Mouse (Mus musculus): ENCODE data around the gene Snrnp40. TPM values are rescaled to one million over a fixed set of nuclear protein-coding genes. Genes with fewer than 3 reads are reported as not detected.

Snrnp40 gene
- total RNA-seq (2021), result 10 to 100 TPM; 27.2 to 29.5 TPM
- long read RNA-seq, experiment 1, transcript Snrnp40-201 (10 exons, 1,584 nt), result major isoform, 51 of 54 reads
- long read RNA-seq, experiment 1, partial matches to known transcripts, result 2 of 54 reads
- long read RNA-seq, experiment 1, other reads (novel, unspliced or antisense), result 1 of 54 reads
- long read RNA-seq, experiment 2, transcript Snrnp40-201 (10 exons, 1,584 nt), result major isoform, 63 of 64 reads
- long read RNA-seq, experiment 2, partial matches to known transcripts, result 1 of 64 reads
- long read RNA-seq, experiment 2, other reads (novel, unspliced or antisense), result 0 of 64 reads

DNA sequence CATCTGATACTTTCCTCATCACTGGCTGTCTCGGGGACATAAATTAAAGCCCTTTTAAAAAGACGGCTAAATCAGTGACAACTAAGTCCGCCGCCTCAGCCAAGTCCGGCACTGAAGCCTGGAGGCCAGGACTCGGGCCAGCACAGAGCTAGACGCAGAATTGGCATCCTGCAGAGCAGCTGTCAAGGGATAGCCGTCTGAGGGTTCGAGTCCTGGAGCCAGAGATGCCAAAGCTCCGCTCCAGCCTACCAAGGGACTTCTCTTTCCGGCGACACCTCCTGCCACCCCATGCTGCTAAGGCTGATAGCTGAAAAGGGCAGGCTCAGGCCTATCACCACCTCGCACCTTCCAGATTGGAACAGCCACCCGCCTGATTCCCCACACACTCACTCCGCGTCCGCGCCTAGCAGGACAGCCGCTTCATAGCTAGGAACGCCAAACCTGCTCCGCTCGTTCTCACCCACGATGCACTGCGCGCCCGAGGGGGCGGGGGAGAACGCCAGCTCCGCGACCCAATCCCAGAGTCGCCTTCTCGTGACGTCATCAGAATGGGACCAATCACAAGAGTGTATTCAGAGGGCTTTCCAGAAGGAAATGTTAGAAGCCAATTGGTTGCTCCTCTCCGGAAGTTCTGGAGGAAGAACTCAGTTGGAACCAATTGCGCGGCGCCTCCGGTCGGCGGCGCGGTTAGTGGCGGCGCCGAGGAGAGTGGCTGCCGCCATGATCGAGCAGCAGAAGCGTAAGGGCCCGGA is at the start of gene Snrnp40, which contains the start of gene Zcchc17:
Gene Snrnp40, plus strand, starts transcription at position 647 of the 752 bp plus-strand sequence.
Gene Zcchc17, minus strand, starts transcription at position 458 of the 752 bp plus-strand sequence.
- peak; percentile 98 for DNase-seq

- DNase-seq, result no peak
Observed at GRCm38 (mm10) chr4:130312526-130312925, 47.4 kb upstream of the Snrnp40 start.

DNA sequence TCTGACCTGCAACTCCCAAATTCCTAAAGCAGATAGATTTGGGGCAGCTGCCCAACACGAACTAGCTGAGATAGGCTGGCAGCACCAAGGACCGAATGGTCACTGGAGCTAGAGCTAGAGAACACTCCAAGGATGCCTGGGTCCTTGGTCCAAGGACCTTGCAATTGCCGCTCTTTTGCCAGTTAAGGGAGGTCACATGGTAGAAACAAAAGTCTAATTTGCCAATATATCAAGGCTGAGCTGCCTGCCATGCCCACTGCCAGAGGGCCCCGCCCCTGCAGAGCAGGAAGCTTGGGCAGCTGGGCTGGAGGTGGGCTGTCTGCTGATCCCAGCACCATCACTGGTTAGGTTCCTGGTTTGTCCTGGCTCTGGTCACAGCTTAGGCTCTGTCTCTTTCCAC is 46.4 kb upstream of the Snrnp40 start:
- no peak for DNase-seq

DNA sequence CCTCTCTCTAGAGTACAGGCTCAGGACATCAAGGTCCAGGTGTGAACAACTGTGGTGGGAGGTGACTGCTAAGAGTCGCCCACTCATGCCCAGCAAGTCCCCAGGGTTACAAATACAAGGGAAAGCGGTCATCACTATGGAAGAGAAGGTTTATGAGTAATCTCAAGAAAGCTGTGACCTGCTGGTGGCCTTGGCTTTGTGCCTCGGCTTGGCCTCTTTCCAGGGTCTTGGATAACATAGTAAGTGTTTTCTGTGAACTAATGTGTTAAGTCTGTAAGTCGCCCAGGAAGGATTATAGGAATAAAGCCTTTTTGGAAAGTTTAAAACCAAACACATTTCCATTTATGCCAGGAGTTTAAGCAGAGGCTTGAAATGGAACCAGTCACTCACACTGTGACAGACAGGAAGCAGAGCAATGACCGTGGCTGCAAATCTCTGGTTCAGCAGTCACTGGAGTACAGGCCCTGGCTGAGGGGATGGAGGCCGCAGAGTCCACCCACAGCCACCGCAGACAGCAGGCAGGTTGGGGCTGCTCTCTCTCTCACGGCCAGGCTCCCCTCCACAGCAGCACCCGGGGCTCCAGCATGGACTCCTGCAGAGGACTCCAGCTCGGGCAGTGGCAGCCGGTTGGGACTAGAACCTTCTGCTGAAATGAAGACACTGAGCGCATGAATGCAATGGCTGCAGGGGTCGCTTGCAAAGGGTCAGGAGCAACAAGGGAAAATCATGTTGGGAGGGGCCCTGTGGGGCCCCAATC is 44.0 kb upstream of the Snrnp40 start:
- peak; percentile 53 for DNase-seq

DNA sequence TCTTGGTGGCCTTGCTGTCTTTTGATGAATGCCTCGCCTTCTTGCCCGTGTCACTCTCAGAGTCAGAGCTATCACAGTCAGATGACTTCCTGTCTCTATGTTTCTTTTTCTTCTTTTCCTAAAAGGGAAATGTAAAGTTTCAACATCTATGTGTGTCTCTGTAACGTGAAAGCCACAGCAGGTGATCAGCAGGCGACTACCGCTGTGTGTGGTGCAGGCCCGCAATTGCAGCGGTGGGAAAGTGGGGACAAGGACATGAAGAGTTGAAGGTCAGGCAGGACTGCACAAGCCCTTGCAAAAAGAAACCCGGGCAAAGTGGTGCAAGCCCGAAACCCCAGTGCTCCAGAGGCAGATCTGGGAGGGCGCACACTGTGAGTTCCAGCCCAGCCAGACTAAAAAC is 43.2 kb upstream of the Snrnp40 start:
- no peak for DNase-seq

- DNase-seq, result no peak
Observed at GRCm38 (mm10) chr4:130318122-130318521, 41.8 kb upstream of the Snrnp40 start.

DNA sequence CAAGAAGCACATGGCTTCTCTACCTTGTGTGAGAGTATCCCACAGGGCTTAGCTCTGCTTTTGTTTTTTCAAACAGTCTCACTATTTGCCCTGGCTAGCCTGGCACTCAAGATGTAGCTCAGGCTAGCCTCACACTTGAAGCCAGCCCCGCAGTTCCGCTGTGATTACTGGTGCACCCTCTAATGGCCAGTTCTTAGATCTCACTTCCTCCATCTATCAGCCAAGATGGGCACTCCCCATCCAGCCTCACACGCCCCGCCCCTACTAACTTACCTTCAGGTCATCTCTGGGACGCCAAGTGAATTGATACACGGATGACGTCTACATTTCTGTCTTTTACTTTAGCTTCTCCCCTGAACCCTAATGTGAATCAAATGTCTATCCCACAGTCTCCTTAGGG is 40.4 kb upstream of the Snrnp40 start:
- DNase-seq, result no peak

DNA sequence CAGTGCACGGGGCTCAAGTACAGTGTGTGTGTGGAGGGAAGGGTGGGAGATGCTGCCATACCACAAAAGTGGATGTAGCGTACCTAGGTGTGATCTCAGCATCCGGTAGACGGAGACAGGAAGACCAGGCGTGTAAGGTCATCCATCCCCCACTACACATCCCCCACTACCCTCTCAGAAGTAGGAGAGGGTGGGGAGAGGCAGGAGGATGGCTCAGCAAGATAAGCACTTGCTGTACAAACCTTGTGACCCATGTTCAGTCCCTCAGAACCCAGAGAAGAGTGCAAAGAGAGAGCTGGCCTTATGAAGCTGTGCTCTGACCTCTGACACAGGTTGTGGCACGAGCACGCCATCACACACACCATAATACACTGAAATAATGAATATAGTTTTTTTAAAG is 38.3 kb upstream of the Snrnp40 start:
- DNase-seq, result no peak

DNA sequence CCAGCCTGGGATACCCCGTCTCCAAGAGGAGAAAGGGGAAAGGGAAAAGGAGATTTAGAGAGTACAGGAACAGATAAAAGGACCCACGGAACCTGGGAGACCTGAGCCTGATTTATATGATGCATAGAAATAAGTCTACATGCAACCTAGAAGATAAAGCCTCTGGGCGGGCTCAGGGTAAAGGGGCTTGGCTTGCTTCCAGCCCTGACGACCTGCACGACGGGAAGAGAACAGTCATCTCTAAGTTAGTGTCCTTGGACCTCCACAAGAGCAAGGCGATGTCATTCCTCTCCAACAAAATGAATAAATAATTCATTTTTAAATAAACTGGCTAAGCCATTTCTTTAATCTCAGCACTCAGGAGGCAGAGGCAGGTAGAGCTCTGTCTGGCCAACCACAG is 37.4 kb upstream of the Snrnp40 start:
- no peak for DNase-seq

GRCm38 (mm10) chr4:130323165-130323564 is 36.8 kb upstream of the Snrnp40 start:
- DNase-seq, result no peak

DNA sequence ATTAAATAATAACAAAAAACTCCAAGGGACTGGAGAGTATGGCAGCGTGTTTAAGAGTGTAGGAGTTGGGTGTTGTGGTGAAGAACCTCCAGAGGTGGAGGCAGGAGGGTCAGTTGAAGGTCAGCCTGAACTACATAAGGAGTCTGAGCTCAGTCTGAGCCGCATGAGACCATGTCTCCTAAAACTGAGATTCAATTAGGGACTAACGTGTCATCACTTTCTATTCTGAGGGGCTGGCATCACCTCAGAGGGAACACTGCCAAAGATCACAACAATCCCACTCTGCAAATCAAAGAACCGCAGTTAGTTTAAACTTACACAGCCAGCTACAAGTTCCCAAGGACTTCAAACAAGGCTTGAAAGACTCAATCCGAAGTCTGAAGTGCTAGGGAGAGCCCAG is 36.3 kb upstream of the Snrnp40 start:
- no peak for DNase-seq

DNA sequence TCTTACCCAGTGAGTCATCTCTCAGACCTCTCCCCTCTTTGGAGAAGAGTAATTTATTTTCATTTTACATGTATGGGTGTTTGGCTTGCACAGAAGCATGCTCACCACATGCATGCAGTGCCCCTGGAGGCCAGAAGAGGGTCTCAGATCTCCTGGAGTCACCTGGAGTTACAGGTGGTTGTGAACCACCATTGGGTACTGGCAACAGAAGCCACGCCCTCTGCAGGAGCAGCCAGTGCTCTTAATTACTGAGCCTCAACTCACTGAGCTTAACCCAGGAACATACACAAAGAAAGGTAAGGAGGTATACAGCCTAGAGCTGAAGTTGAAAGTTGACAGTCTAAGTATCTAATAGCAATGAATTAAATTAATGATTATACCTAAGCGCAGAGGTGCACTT is 34.5 kb upstream of the Snrnp40 start:
- DNase-seq, result no peak

GRCm38 (mm10) chr4:130327366-130327765 is 32.6 kb upstream of the Snrnp40 start:
- no peak for DNase-seq

- DNase-seq, result no peak
Observed at GRCm38 (mm10) chr4:130335867-130336266, 24.1 kb upstream of the Snrnp40 start.

DNA sequence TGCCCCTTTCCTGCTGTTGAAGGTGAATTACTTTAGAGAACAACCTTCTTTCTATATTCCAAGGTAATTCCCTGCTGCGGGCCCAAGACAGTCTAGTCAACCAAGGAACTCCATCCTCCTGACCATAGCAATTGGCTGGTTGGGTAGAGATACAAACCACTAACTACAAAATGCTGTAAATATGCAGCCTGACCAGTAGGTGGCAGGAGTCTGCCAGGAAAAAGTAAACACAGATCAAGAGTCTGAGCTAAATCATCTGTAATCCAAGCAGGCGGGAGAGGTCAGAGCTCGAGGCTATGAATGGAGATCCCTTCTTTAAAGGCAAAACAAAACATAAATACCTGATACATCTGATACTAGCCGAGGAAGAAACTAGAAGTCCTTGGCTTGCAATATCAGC is 18.2 kb upstream of the Snrnp40 start:
- peak; percentile 38 for DNase-seq

- DNase-seq, result no peak
Observed at GRCm38 (mm10) chr4:130349666-130350065, 10.3 kb upstream of the Snrnp40 start.

DNA sequence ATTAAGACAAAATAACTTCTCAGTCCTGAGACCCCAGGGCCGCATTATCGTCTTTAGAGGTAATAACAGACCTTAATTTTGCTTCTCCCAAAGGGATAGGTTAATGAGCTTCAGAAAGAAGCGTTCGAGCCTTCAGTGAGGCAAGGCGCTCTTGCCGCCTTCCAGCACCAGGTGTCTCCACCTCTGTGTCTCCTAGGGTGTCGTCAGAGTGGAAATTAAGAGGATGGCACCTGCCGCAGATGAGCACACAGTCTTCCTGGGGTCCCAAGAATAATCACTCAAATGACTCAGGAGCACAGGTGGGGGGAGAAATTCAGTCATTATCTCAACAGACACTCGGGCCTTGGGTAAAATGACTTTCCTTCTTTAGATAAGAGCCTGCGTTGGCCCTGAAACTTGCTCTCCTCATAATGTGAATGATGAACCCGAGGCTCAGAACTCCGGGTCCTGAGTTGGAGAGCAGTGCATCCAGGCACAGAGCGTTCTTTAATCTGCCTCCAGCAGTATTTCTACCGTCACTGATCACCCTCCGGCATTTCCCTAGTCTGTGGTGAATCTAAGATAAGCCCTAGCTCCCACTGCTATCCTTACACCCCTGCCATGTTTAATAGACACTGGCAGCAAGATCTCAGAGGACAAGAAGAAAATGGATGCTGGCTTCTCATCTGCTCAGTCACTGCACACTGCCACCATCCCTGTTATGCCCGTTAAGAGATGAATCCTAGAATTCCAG is 9.1 kb upstream of the Snrnp40 start:
- DNase-seq, result no peak

GRCm38 (mm10) chr4:130352588-130352987 is 7.3 kb upstream of the Snrnp40 start:
- no peak for DNase-seq

- DNase-seq, result no peak
Observed at GRCm38 (mm10) chr4:130357946-130358345, 2.0 kb upstream of the Snrnp40 start.

GRCm38 (mm10) chr4:130360238-130360590 is 282 bp downstream of the Snrnp40 start:
- no peak for DNase-seq

DNA sequence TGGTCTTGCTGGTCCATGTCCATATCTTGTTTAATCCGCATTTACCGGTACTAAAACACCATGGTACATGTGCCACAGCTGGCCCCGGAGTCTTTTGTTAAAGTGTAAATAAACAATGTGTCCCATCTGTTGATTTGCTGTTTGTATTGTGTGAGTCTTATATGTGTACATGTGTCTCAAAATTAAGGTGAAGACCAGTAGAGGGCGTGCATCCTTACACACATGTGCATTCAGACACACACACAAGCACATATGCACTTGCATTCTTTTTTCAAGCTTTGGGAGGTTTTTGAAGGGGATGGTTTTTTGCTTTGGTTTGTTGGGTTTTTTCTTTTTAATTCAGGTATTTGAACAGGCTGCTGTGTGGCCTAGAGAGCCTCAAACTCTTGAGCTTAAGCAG is 16.7 kb downstream of the Snrnp40 start:
- DNase-seq, result no peak

- no peak for DNase-seq
Observed at GRCm38 (mm10) chr4:130377500-130377899, 17.6 kb downstream of the Snrnp40 start.

Data from gastrocnemius, postnatal 10 days (tissue).